Mouse (Mus musculus) liver, embryonic 13.5 days (tissue): ENCODE measurements around the gene Xpr1. TPM values are rescaled to one million over a fixed set of nuclear protein-coding genes. Genes with fewer than 3 reads are reported as not detected.

Experiments used
- ATAC-seq: fragments of 200-750 bp; cut with Nextera tagmentation; 2 replicates; pipeline ENCODE4 v1.8.0; 2017; ENCODE audit warnings: low read depth, mild to moderate bottlenecking, moderate number of reproducible peaks, moderate library complexity
- DNase-seq: peaks from one replicate; pipeline ENCODE4 v3.0.0; 2022
- H3K27ac ChIP-seq: fragments of 300-500 bp; sonication (generic); 2 replicates; pipeline ENCODE4 v1.5.1; 2015; ENCODE audit warnings: moderate library complexity, mild to moderate bottlenecking, inconsistent platforms
- H3K27me3 ChIP-seq: fragments of 300-500 bp; sonication (generic); 2 replicates; pipeline ENCODE4 v1.6.1; 2015; ENCODE audit warnings: mild to moderate bottlenecking, inconsistent platforms
- H3K36me3 ChIP-seq: fragments of 300-500 bp; sonication (generic); 2 replicates; pipeline ENCODE4 v1.6.1; 2015; ENCODE audit warnings: mild to moderate bottlenecking, inconsistent platforms
- H3K4me1 ChIP-seq: fragments of 300-500 bp; sonication (generic); replicated peaks from 2 replicates; pipeline ENCODE4 v1.6.1; 2015; ENCODE audit warnings: inconsistent platforms
- H3K4me2 ChIP-seq: fragments of 300-500 bp; sonication (generic); 2 replicates; pipeline ENCODE4 v1.6.1; 2015; ENCODE audit warnings: inconsistent platforms, mild to moderate bottlenecking, moderate library complexity
- H3K4me3 ChIP-seq: fragments of 300-500 bp; sonication (generic); replicated peaks from 2 replicates; pipeline ENCODE4 v1.5.1; 2015; ENCODE audit warnings: mild to moderate bottlenecking, inconsistent platforms
- H3K9ac ChIP-seq: fragments of 300-500 bp; sonication (generic); 2 replicates; pipeline ENCODE4 v1.6.1; 2015; ENCODE audit warnings: mild to moderate bottlenecking, inconsistent platforms
- H3K9me3 ChIP-seq: fragments of 300-500 bp; sonication (generic); replicated peaks from 2 replicates; pipeline ENCODE4 v1.6.1; 2016; ENCODE audit warnings: inconsistent platforms
- WGBS: fragments of 180-500 bp; shearing (Covaris S2); methylation state at CpG from one replicate; pipeline ENCODE4 v1.1.7; 2015; ENCODE audit not compliant: insufficient replicate concordance; 5-methylcytosine and 5-hydroxymethylcytosine counted together
- polyA plus RNA-seq: library from polyadenylated mRNA; unstranded; fragments of >200 nt; fragmentation: Nextera tagmentation; extraction: Ambion mirVana; gene quantifications from 2 replicates; pipeline ENCODE4 v1.2.1, GENCODE M21; 2015

Gene Xpr1
- polyA plus RNA-seq, 1 experiment from 2014 or later, result 4.3 TPM

DNA sequence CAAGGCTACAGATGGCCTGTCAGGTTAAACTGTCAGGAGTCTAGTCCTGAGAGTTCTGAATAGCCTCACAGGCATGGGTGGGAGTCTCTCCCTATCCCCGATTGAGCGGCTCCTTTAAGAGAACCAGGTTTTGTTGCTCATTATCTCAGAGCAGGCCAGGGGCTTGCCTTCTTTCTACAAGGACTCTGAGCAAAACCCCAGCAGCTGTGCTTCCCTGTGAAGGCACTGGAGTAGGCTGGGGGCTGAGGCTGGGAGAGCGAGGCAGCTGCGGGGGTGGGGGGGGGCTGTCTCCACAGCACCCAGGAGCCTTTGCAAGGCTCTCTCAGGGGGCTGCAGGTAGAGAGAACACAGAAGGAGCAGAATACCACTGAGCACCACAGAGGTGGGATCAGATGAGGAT is 178.0 kb downstream of the Xpr1 start:
- no peak overlapping the region for H3K27ac ChIP-seq
- H3K4me1 ChIP-seq, result peaks cover 5% of the 10 kb centered on the region
- H3K27me3 ChIP-seq, result peaks cover 35% of the 10 kb centered on the region
- DNase-seq (no peak), ATAC-seq (no peak)
- no peaks in the 10 kb centered on the region for H3K9me3 ChIP-seq
- H3K36me3 ChIP-seq, result no peaks in the 10 kb centered on the region
- H3K4me3 ChIP-seq, result no peak overlapping the region
- no peak overlapping the region for H3K9ac ChIP-seq
- H3K4me2 ChIP-seq, result no peak overlapping the region
- 73% methylated on average over 4 of the region's 4 CpGs for WGBS

DNA sequence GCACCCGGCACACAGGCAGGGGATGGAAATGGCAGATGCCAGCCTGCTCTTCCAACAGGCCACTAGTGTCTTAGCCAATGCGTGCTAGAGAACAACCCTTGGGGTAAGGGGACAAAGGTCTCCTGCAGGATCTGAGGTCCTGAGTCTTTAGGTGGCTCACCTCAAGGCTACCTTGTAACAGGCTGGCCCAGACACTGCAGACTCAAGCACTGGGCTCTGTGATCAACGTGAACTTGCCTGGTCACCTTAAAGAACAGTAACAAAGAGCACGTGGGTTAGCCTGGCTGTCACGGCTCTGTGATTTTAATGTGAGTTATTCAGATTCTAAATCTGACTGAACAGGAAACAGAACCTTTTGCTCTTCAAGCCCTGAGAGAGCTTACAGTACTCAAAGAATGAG is 179.1 kb downstream of the Xpr1 start:
- no peak for DNase-seq
- Histone ChIP-seq H3K27ac (no peak overlapping the region), H3K36me3 (no peaks in the 10 kb centered on the region), H3K4me3 (no peak overlapping the region), H3K9me3 (no peaks in the 10 kb centered on the region), H3K4me2 (no peak overlapping the region), H3K9ac (no peak overlapping the region), H3K27me3 (peaks cover 24% of the 10 kb centered on the region), H3K4me1 (0 out of 2 replicates have a peak, but pooled peaks cover 4% of the 10 kb centered on the region)
- no peak for ATAC-seq
- WGBS, result 71% methylated on average over 5 of the region's 5 CpGs

DNA sequence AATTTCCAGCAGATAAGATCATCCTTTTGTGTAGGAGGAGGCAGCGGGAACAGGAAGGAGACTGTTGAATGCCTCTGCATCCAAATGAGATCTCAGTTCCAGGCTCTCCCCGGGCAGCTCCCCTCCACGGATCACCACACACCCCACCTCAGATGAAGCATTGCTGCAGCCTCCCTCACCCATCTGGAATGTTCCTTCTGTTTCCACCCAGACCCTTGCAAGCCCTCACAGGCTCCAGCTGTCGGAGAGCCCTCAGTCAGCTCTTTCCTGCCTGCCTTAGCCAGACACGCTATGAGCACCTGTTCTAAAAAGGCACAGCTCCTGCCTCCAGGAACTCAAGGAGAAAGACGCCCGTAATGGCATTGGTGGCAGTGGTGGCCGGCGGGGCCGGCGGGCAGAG is 179.8 kb downstream of the Xpr1 start:
- no peaks in the 10 kb centered on the region for H3K9me3 ChIP-seq
- H3K27me3 ChIP-seq, result peaks cover 18% of the 10 kb centered on the region
- no peaks in the 10 kb centered on the region for H3K36me3 ChIP-seq
- H3K9ac ChIP-seq, result no peak overlapping the region
- ATAC-seq, result no peak
- peaks cover 4% of the 10 kb centered on the region; the same call in 1 of the 2 replicates for H3K4me1 ChIP-seq
- H3K27ac ChIP-seq, result no peak overlapping the region
- WGBS, result 65% methylated on average over 11 of the region's 11 CpGs
- H3K4me3 ChIP-seq, result no peak overlapping the region
- no peak overlapping the region for H3K4me2 ChIP-seq
- DNase-seq, result no peak

DNA sequence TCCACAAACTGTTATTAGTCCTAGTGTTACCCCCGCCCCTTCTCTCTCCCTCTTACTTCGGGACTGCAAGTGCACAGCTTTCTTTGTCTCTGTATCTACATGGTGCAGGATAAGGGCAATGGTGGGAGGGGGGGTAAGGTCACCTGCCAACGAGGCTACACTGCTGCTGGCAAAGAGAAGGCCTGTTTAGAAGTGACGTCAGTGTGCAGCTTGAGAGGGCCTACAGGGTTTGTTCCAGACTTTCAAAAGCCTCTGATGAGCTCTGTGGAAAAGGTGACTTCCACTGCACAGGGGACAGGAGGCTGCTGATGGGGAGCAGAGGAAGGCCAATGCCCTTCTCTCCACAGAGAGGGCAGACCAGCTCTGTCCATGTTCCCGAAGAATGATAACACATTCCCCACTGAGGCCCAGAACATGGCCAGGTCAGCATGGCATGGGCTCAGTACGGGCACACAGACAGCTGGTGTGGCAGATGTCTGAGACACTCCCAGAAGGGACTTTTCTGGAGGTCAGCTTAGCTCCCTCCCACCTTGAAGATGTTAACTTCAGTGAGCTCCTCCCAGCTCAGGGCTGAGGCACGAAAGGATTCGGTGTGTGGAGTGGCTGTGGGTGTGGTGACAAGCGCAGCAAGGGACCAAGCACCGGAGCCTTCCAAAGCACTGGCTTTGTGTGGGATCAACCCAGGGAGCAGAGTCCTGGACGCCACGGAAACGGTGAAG is 180.8 kb downstream of the Xpr1 start:
- 63% methylated on average over 13 of the region's 13 CpGs for WGBS
- Histone ChIP-seq H3K27ac (no peak overlapping the region), H3K36me3 (no peaks in the 10 kb centered on the region), H3K9me3 (no peaks in the 10 kb centered on the region), H3K27me3 (peaks cover 9% of the 10 kb centered on the region), H3K4me2 (no peak overlapping the region), H3K4me3 (no peak overlapping the region), H3K9ac (no peak overlapping the region), H3K4me1 (peaks cover 4% of the 10 kb centered on the region; the same call in 1 of the 2 replicates)
- DNase-seq (no peak), ATAC-seq (no peak)

DNA sequence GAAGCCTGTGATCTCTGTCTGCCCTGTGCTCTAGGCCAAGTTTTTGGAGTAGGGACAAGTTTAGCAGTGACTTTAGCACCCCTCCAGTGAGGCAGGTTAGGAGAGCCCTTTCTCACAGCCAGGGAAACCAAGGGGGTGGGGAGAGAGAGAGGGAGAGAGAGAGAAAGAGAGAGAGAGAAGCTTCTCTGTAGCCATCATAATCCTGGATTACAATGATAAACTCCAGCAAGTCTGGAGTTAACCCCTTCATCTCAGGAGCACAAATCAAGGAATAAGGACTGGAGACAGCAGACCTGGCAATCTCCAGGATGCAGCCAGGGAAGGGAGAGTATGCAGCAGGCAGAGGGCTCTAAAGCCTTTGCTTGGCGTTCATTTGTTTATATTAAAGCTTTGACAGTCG is 181.6 kb downstream of the Xpr1 start:
- no peak for ATAC-seq
- no peak for DNase-seq
- 36% methylated on average over 2 of the region's 2 CpGs for WGBS

DNA sequence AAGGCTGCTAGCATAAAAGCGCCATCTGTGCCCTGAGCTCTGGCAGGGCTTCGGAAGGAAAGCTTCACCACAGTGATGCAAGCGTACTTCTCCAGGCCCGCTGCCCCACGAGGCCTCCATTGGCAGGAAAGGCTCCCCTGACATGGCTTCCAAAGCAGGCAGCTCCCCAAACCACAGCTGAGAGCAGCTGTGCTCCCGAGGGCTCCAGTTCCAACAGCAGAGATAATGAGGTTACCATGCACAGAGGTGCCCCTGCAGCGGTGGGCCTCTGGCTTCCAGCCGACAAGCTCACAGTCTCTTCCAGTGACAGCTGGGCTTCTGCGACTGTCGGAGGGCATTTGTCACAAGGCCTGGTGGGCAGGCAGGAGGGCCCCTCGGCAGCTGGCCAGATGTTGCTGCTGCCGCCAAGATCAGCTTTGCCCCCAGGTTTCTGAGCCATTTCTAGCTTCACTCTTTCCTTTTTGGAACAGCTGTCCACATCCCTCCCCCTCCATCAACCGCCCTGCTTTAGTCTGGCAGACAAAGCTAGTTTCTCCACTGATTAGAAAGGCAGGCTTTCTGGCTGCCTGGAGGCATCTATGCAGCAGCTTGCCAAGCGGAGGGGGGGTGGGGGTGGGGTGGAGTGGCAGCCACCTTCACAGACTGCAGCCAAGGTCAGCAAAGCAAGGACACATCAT is 183.1 kb downstream of the Xpr1 start:
- no peak for DNase-seq
- 57% methylated on average over 14 of the region's 14 CpGs for WGBS
- Histone ChIP-seq H3K9ac (no peak overlapping the region), H3K4me2 (no peak overlapping the region), H3K36me3 (no peaks in the 10 kb centered on the region), H3K4me1 (peaks cover 10% of the 10 kb centered on the region; the same call in 1 of the 2 replicates), H3K4me3 (no peak overlapping the region), H3K27ac (no peak overlapping the region), H3K9me3 (no peaks in the 10 kb centered on the region), H3K27me3 (no peaks in the 10 kb centered on the region)
- ATAC-seq, result no peak

More for the DNA sequence above, 181.6 kb downstream of the Xpr1 start:
- Histone ChIP-seq H3K4me2 (no peak overlapping the region), H3K27ac (no peak overlapping the region), H3K9ac (no peak overlapping the region), H3K27me3 (peaks cover 2% of the 10 kb centered on the region; the same call in 1 of the 2 replicates), H3K4me3 (no peak overlapping the region), H3K4me1 (peaks cover 4% of the 10 kb centered on the region; the same call in 1 of the 2 replicates), H3K36me3 (no peaks in the 10 kb centered on the region), H3K9me3 (no peaks in the 10 kb centered on the region)

DNA sequence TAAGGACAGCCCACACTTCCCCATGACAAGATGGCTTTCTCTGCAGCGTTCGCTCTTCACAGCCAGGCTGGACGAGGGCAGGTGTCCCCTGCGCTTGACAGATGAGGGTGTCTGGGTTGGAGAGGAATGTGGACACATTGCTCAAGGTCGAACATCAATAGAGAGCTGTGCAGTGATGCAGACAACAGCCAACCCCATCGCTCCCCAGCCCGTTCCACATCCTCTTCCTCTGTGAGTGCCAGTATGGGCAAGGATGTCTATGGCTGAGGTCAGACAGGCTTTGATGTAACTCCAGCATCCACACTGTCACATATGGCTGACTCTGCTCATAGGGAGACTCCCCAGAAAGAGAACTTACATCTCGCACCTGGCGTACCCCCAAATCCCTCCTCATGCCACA is 183.8 kb downstream of the Xpr1 start:
- H3K4me2 ChIP-seq, result no peak overlapping the region
- H3K27me3 ChIP-seq, result no peaks in the 10 kb centered on the region
- H3K36me3 ChIP-seq, result no peaks in the 10 kb centered on the region
- no peak overlapping the region for H3K4me3 ChIP-seq
- no peak for ATAC-seq
- WGBS, result 74% methylated on average over 9 of the region's 9 CpGs
- H3K4me1 ChIP-seq, result peaks cover 10% of the 10 kb centered on the region; the same call in 1 of the 2 replicates
- no peak for DNase-seq
- no peaks in the 10 kb centered on the region for H3K9me3 ChIP-seq
- H3K27ac ChIP-seq, result no peak overlapping the region
- no peak overlapping the region for H3K9ac ChIP-seq

DNA sequence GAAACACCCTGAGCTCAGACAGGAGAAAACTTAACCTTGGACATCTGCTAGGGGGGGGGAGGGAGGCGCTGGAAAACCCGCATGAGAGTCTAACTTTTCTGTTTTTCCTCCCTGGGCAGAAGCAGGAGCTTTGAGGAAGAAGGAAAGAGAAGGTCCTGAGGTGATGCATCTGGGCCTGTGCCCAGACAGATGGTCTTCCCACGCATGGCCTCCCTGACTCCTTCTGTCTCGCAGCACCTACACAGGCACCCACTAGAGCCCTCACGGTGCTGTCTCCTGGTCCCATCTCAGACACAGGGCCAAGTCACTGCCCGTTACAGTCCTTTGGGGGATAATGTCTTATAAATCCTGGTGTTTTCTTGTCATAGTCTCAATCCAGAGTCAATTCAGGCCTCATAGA is 184.4 kb downstream of the Xpr1 start:
- DNase-seq, result no peak
- Histone ChIP-seq H3K9ac (no peak overlapping the region), H3K4me3 (no peak overlapping the region), H3K27me3 (no peaks in the 10 kb centered on the region), H3K4me2 (no peak overlapping the region), H3K27ac (no peak overlapping the region), H3K36me3 (no peaks in the 10 kb centered on the region), H3K4me1 (peaks cover 10% of the 10 kb centered on the region; the same call in 1 of the 2 replicates), H3K9me3 (no peaks in the 10 kb centered on the region)
- no peak for ATAC-seq
- 73% methylated on average over 6 of the region's 6 CpGs for WGBS

DNA sequence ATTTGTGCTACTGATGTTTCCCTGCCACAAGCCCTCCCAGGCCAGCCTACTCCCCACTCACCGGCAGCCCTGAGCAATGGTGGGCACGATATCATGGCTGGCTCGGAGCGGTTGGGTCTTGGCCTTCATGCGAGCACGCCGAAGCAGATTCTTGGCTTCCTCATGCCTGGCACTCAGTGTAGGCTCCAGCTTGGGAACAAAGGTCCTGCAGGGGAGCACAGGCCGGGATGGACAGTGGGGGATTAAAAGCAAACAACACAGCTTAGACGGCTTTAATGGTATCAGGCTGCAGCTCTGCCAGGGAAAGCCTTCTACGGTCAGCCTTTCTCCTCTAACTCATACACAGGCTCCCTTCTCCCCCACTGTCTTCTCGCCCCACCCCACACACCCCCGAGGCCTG is 184.8 kb downstream of the Xpr1 start:
- no peaks in the 10 kb centered on the region for H3K27me3 ChIP-seq
- no peak overlapping the region for H3K27ac ChIP-seq
- peaks cover 10% of the 10 kb centered on the region; the same call in 1 of the 2 replicates for H3K4me1 ChIP-seq
- no peak overlapping the region for H3K4me2 ChIP-seq
- ATAC-seq, result no peak
- no peak overlapping the region for H3K9ac ChIP-seq
- H3K4me3 ChIP-seq, result no peak overlapping the region
- DNase-seq, result no peak
- H3K9me3 ChIP-seq, result no peaks in the 10 kb centered on the region
- WGBS, result 79% methylated on average over 12 of the region's 12 CpGs
- no peaks in the 10 kb centered on the region for H3K36me3 ChIP-seq

DNA sequence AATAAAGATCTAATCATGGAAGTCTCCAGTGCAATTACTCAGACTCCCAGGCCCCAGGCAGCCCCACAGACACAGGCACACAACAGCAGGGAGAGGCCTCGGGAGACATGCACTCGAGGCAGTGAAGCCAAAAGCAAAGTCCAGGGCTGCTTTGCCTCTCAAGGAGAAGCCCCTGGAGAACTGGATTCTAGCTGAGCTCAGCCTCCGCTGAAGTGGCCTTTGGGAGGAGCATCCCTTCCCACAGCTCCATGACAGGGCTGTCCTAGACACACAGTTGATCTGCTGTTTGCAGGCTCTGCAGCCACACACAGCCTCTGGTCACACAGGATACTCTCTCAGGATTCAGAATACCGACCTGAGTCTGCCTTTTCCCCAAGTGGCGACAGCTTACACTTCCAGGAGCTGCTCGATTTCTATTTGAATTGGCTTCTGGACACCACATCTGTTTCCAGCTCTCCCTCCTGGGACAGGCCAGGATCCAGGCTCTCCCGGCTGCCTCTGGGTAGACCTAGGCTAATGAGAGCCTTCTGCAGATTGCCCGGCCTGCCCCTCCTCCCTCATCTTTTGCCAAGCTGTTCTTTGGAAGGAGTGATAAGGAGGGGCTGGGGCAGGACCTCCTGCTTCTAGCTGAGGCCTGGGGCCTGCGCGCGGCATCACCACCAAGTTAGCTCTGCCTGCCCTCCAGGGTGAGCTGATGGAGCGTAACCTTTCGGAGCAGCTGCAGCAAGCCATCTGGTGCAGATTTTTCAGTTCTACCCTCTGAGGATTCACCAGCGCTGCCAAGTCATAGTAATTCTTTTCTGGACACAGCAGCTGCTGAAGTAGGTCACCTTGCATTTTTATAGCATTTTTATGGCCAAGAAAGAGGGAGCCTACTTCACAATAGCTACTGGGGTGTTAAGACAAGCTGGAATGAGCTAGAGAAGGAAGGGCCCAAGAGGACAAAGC is 187.5 kb downstream of the Xpr1 start:
- no peak for DNase-seq
- peaks cover 2% of the 10 kb centered on the region; the same call in 1 of the 2 replicates for H3K27me3 ChIP-seq
- no peak overlapping the region for H3K4me3 ChIP-seq
- no peaks in the 10 kb centered on the region for H3K36me3 ChIP-seq
- no peak for ATAC-seq
- no peak overlapping the region for H3K9ac ChIP-seq
- no peaks in the 10 kb centered on the region for H3K9me3 ChIP-seq
- H3K27ac ChIP-seq, result no peak overlapping the region
- 57% methylated on average over 14 of the region's 14 CpGs for WGBS
- peaks cover 10% of the 10 kb centered on the region; the same call in 1 of the 2 replicates for H3K4me1 ChIP-seq
- H3K4me2 ChIP-seq, result no peak overlapping the region
